Mouse (Mus musculus): ENCODE results near the gene Kcnd3. TPM values are rescaled to one million over a fixed set of nuclear protein-coding genes. Genes with fewer than 3 reads are reported as not detected.

Gene Kcnd3
- total RNA-seq, 2 experiments from 2014 or later, result 60.0 to 62.0 TPM

DNA sequence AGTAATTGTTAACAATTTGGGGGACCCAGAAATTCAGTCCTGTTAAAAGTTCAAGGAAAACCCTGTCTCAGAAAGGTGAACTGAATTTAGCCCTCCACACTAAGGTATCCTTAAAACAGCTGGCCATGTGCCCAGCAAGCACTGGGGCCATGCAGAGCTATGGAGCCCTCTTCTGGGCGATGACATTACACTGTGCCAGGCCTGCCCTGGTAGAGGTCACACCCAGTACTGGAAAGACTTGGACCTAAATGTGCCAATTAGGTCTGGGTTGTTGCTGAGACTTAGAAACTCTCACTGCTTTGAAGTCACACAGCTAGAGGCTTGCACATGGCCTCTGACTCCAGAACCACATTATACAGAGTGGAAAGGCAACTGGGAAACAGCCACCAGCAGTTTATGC is 190.1 kb downstream of the Kcnd3 start:
- H3K4me3 ChIP-seq, result no peak overlapping the region
- peak in 1 of 2 experiments; percentile 32 for DNase-seq (ENCODE audit: extremely low spot score in 1 of 2, low spot score in 2 of 2)
- TF ChIP-seq CTCF (IDR thresholded peaks at IDR 0.05), result peak; percentile 40
- intact Hi-C loops (cut with DNase I), result no loop called here
- no peak overlapping the region for H3K27ac ChIP-seq

DNA sequence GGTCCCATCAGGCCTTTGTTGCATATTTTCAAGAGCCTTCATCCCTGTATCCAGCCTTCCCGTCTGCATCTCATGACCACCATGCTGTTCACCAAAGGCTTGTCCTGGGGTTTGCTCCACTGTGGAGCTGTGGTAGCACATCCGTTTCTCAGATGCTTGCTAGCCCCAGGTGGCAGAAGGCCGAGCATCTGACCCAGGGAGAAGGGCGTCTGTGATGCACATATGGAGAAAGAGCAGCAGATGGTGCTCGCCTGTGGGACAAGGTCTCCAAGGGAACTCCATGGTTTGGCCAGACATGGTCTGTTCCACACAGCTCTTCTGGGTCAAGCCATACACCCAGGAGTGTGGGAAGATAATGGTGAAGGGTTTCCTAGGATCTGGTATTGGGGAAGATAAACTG is 191.4 kb downstream of the Kcnd3 start:
- intact Hi-C loops (cut with DNase I), result no loop called here
- Histone ChIP-seq H3K27ac (no peak overlapping the region), H3K4me3 (no peak overlapping the region)
- DNase-seq (ENCODE audit: extremely low spot score in 1 of 2, low spot score in 2 of 2), result no peak
- TF ChIP-seq CTCF (IDR thresholded peaks at IDR 0.05), result no peak

DNA sequence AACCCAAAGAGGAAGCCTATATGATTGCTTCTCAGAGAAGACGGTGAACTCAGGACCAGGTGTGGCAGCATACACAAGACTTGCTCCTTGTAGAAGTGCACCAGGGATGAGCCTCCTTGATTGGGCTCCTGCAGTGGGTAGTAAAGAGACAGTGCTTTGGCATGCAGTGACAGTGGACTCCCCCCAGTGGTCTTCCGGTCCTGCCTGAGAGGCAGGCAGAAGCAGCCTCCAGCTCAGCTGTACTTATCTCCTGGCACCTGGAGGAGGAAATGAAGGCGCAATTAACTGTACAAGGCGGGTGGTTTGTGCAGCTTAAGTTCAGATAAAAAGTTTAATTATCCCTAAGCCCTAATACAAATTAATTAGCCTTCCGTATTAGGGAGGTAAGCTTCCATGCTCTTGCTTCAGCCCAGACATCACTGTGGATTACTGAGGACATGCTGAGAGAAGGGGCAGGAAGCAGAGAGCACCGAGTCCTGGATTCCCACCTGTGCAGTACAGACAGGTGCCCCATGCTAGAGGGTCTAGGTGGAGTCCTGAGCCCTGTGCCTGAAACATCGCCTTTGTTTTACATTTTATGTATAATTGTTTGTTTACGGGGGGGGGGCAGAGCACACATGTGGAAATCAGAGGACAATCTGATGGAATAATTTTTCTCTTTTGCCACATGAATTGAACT is 196.9 kb downstream of the Kcnd3 start:
- Histone ChIP-seq H3K4me3 (no peak overlapping the region), H3K27ac (no peak overlapping the region)
- intact Hi-C loops (cut with DNase I), result no loop called here
- TF ChIP-seq CTCF (IDR thresholded peaks at IDR 0.05), result no peak
- DNase-seq (ENCODE audit: extremely low spot score in 1 of 2, low spot score in 2 of 2), result no peak

DNA sequence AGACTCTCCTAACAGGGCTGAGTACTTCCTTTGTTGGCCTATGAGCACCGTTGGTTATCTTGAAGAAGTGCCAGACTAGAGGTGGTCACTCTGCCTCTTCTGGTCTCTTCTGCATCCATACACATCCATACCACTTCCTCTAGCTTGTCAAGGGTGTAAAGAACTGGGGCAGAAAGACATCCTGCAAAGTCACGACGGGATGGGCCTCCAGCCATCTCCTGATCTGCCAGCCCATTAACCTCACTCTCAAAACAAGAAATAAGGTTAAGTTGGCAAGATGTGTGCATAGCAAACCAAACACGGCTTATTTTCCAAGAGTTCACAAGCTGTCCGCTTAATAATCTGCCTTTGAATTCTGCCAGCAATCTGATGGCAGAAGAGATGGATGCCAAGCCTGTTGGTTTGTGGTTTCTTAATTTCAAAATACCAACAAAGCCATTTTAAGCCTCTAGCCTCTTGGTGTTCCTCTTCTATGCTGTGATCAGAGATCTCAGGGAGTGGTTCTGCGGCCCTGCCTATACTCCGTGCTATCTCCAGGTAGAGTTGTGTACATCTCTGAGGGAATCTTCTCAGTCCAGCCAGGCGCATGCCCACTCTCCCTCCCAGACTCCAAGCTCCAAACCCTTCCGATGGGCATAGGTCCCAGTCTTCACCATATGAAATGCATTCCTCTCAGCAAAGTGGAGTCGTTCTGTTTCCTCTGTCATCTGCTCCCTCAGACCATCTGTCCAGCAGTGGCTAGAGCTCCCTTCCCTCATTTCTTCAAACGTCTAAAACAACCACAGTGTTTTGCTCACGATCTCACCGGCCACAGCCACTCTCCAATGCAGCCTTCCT is 201.6 kb downstream of the Kcnd3 start:
- TF ChIP-seq CTCF (IDR thresholded peaks at IDR 0.05), result no peak
- intact Hi-C loops (cut with DNase I), result loop anchor here (5.0 kb wide), 1 partner anchor 201 kb away; the partner anchor contains the start of gene Kcnd3
- no peak overlapping the region for H3K27ac ChIP-seq
- no peak for DNase-seq (ENCODE audit: extremely low spot score in 1 of 2, low spot score in 2 of 2)
- H3K4me3 ChIP-seq, result no peak overlapping the region

DNA sequence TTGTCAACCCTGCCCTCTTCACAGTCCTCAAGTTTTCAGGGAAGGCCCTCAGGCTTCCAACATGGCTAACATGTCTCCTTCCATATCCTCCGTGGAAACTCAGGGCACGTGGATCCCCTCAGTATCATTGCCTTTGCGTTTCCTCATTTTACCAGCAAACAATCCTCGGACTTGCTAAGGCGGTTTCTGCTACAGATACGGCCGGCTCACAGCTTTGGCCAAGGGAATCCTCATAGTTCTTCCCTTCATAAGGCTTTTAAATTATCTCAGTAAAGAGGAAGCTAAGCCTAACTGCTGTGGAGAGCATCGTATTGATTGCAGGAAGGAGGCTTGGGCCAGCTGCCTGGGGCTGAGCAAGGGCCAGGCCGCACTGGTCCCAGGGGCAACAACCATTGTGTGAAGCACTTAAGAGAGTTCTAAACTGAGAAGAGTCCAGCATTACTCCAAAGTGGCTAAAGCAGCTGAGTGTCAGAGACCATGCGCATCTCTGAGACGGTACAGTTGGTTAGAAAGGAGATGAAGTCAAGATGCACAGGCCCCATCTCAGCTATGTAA is 203.0 kb downstream of the Kcnd3 start:
- Histone ChIP-seq H3K27ac (no peak overlapping the region), H3K4me3 (no peak overlapping the region)
- no peak for DNase-seq (ENCODE audit: extremely low spot score in 1 of 2, low spot score in 2 of 2)
- intact Hi-C loops (cut with DNase I), result no loop called here
- TF ChIP-seq CTCF (IDR thresholded peaks at IDR 0.05), result no peak

DNA sequence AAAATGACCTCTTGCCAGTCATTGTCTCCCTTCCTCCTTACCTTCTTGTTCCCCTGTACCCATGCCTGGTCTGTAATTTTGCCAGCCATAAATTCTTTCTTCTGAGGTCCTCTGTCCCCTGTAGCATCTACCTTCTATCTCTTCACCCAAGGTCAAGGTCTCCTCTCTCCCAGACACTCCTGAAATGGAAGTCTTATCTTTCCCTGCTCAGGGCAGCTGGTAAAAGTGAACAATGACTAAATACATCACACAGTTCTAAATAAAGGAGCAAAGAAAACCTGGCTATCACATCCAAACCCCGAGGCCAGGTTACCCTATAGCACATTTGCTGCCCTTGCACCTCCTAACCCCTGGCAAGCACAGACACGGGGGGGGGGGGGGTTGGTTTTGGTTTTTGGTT is 208.4 kb downstream of the Kcnd3 start:
- Histone ChIP-seq H3K27ac (no peak overlapping the region), H3K4me3 (no peak overlapping the region)
- TF ChIP-seq CTCF (IDR thresholded peaks at IDR 0.05), result no peak
- intact Hi-C loops (cut with DNase I), result no loop called here
- DNase-seq (ENCODE audit: extremely low spot score in 1 of 2, low spot score in 2 of 2), result no peak

DNA sequence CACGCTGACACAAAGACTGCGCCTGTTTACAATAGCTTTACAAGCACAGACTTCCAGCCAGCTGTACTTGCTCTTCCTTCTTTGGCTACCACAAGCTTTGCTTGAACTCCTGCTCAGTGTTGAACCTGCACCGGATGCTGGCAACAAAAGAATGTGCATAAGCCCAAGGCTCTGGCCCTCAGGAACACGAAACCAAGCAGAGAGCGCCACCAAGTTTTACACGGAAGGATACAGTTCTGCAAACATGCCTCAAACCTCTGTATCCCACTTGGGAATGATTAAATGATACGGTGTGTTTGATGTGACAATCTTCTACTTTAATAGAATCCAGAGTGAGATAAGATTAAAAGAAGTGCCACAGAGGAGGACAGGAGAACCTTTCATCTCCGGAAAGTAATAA is 210.9 kb downstream of the Kcnd3 start:
- TF ChIP-seq CTCF (IDR thresholded peaks at IDR 0.05), result no peak
- no peak for DNase-seq (ENCODE audit: extremely low spot score in 1 of 2, low spot score in 2 of 2)
- Histone ChIP-seq H3K27ac (no peak overlapping the region), H3K4me3 (no peak overlapping the region)
- intact Hi-C loops (cut with DNase I), result no loop called here

DNA sequence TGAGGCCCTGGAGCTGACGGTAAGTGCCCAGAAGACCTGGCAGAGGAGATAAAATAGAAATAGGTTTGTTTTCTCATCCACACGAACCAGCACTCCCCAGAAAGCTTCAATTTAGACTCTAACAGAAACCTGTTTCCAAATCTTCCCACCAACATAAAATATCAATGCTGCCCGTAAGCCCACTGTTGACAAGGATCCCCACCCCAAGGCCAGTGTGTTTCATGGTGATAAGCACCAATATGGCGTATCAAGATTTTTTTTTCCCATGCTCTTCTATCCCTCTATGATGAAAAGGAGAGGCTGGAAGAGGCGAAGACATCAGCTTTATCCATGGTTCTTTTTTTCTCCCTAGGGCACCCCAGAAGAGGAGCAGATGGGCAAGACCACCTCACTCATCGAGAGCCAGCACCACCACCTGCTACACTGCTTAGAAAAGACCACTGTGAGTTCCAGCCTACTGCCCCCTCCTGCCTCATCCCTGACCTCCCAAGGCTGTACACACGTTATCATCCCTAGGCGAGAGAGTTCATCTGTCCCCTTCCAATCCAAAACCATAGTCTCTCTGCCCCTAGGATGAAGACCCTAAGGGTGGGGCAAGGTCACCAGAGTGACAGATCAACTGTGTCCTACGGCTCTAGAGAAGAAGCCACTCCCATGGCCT is 213.1 kb downstream of the Kcnd3 start:
- no peak for TF ChIP-seq CTCF (IDR thresholded peaks at IDR 0.05)
- no peak for DNase-seq (ENCODE audit: extremely low spot score in 1 of 2, low spot score in 2 of 2)
- intact Hi-C loops (cut with DNase I), result no loop called here
- no peak overlapping the region for H3K27ac ChIP-seq
- H3K4me3 ChIP-seq, result no peak overlapping the region

DNA sequence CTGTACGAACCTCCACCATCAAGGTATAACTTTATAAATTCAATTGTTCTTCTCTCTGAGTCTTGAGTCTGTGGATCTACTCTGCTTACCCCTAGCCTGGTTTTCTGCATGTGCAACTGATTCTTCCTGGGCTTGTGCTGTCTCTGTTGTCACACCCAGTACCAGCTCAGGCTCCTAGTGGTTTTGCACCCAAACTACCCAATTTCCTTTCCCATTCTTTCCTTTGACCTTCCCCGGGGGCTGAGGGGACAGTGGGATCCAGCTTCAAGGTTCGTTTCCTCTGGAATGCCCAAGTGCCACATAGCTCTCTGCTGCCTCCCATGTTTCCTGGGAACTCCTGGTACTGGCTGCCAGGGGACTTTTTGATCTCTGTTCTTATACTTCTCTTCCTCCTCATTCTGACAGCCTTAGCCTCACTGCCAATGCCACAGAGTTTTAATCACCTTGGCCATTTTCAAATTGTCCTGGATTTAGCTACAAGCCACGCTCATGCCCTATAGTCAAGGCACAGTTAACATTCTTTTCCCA is 214.9 kb downstream of the Kcnd3 start:
- no peak overlapping the region for H3K27ac ChIP-seq
- intact Hi-C loops (cut with DNase I), result no loop called here
- no peak overlapping the region for H3K4me3 ChIP-seq
- peak; percentile 14; the same call in 1 of the 2 replicates for TF ChIP-seq CTCF (IDR thresholded peaks at IDR 0.05)
- DNase-seq (ENCODE audit: extremely low spot score in 1 of 2, low spot score in 2 of 2), result no peak

DNA sequence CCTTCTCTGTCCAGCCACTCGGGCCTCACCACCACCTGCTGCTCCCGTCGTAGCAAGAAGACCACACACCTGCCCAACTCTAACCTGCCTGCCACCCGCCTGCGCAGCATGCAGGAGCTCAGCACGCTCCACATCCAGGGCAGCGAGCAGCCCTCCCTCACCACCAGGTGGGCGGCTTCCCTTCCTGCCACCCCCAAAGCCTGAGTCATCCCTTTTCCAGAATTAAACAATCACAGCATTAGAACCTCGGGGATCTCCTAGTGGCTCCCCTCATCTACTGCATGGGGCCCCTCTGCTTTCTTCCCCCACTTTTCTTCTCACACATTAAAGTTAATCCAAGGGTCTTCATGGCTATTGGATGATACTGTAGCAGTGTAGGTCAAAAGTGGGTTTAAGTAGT is 216.0 kb downstream of the Kcnd3 start:
- no peak overlapping the region for H3K4me3 ChIP-seq
- intact Hi-C loops (cut with DNase I), result no loop called here
- H3K27ac ChIP-seq, result no peak overlapping the region
- peak; percentile 53 to 59 for DNase-seq (ENCODE audit: extremely low spot score in 1 of 2, low spot score in 2 of 2)
- peak; percentile 40 for TF ChIP-seq CTCF (IDR thresholded peaks at IDR 0.05)

DNA sequence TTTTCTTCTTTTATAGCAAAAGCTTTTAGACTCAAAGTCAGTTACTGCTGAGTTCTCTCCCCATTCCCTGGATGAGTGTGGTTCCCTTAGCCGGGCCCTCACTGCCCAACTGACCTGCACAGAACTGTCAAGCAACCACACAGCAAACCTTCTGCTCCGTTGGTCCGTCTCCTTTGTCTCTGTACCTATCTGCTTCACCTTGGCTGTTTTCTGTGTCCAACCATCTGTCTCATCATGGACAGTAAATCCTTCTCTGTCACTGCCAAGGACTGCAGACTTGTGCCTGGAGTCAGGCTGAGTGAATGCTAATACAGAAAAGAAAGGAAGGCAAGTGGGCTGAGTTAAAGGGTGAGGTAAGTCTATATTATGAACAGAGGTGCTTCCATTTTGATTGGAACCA is 217.6 kb downstream of the Kcnd3 start:
- intact Hi-C loops (cut with DNase I), result loop anchor here (10.0 kb wide), 1 partner anchor 775 kb away; no protein-coding TSS in a partner anchor
- no peak for TF ChIP-seq CTCF (IDR thresholded peaks at IDR 0.05)
- H3K4me3 ChIP-seq, result no peak overlapping the region
- H3K27ac ChIP-seq, result no peak overlapping the region
- no peak for DNase-seq (ENCODE audit: extremely low spot score in 1 of 2, low spot score in 2 of 2)
